Mouse (Mus musculus) intestine, postnatal 0 days (tissue): ENCODE measurements around the gene Mphosph10. TPM values are rescaled to one million over a fixed set of nuclear protein-coding genes. Genes with fewer than 3 reads are reported as not detected.

ENCODE experiments used
- ATAC-seq: fragments of 200-750 bp; cut with Nextera tagmentation; 2 replicates; pipeline ENCODE4 v1.8.0; 2017; ENCODE audit warnings: mild to moderate bottlenecking, moderate TSS enrichment, moderate library complexity
- H3K27ac ChIP-seq: fragments of 300-500 bp; sonication (generic); 2 replicates; pipeline ENCODE4 v1.5.1; 2014; ENCODE audit warnings: mild to moderate bottlenecking, low read depth, low read length, moderate library complexity
- H3K27me3 ChIP-seq: fragments of 300-500 bp; sonication (generic); replicated peaks from 2 replicates; pipeline ENCODE4 v1.6.1; 2014; ENCODE audit warnings: low read length, mixed read lengths; ENCODE audit not compliant: control insufficient read depth, insufficient read depth
- H3K36me3 ChIP-seq: fragments of 300-500 bp; sonication (generic); 2 replicates; pipeline ENCODE4 v1.6.1; 2014; ENCODE audit warnings: mild to moderate bottlenecking, moderate library complexity; ENCODE audit not compliant: control insufficient read depth, insufficient read depth
- H3K4me1 ChIP-seq: fragments of 300-500 bp; sonication (generic); replicated peaks from 2 replicates; pipeline ENCODE4 v1.6.1; 2014; ENCODE audit warnings: antibody characterized with exemption, low read length, mixed read lengths; ENCODE audit not compliant: control insufficient read depth, insufficient read depth
- H3K4me2 ChIP-seq: fragments of 300-500 bp; sonication (generic); replicated peaks from 2 replicates; pipeline ENCODE4 v1.6.1; 2014; ENCODE audit warnings: low read depth, mild to moderate bottlenecking, moderate library complexity
- H3K4me3 ChIP-seq: fragments of 300-500 bp; sonication (generic); 2 replicates; pipeline ENCODE4 v1.5.1; 2014; ENCODE audit warnings: low read depth, low read length
- H3K9ac ChIP-seq: fragments of 300-500 bp; sonication (generic); 2 replicates; pipeline ENCODE4 v1.6.1; 2014; ENCODE audit warnings: mild to moderate bottlenecking, low read depth, low read length
- H3K9me3 ChIP-seq: fragments of 300-500 bp; sonication (generic); 2 replicates; pipeline ENCODE4 v1.6.1; 2016; ENCODE audit warnings: mixed run types; ENCODE audit not compliant: control insufficient read depth
- CTCF ChIP-seq: sonication (generic); IDR thresholded peaks from 2 replicates; pipeline ENCODE4 v1.5.1; 2016; ENCODE audit warnings: low read depth, mild to moderate bottlenecking, control low read depth, antibody characterized with exemption, moderate library complexity
- WGBS: fragments of 180-500 bp; shearing (Covaris S2); extraction: QIAGEN DNeasy Blood & Tissue Kit; methylation state at CpG from one replicate; pipeline ENCODE4 v1.1.7; 2014; 5-methylcytosine and 5-hydroxymethylcytosine counted together
- polyA plus RNA-seq: library from polyadenylated mRNA; unstranded; fragments of >200 nt; fragmentation: Nextera tagmentation; extraction: Ambion mirVana; gene quantifications from 2 replicates; pipeline ENCODE4 v1.2.1, GENCODE M21; 2015

Gene Mphosph10
- polyA plus RNA-seq, 1 experiment from 2014 or later = 15.2 TPM

DNA sequence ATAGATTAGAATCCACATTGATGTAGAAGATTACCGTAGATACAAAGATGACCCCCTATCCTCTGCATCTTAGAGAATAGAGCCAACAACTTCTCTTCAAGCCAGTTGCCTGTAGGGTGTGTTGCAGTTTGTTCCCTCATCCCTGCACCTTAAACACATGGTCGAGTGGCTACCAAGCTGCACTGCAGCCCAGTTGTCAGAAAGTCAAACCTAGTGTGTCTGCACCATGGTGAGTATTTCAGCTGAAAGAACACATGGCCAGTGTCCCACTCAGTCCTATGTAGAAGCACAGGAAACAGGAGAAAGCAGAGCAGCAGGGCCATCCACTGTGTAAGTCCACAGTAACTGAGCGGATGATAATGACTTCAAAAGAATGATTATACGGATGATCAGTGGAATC lies 64.6 kb downstream of the Mphosph10 start:
- Histone ChIP-seq H3K27me3 (no peaks in the 10 kb centered on the region), H3K4me1 (no peaks in the 10 kb centered on the region), H3K9me3 (no peaks in the 10 kb centered on the region), H3K4me3 (no peak overlapping the region), H3K27ac (no peak overlapping the region), H3K4me2 (no peak overlapping the region), H3K9ac (no peak overlapping the region), H3K36me3 (peaks cover 31% of the 10 kb centered on the region; the same call in 1 of the 2 replicates)
- no peak for ATAC-seq
- 91% methylated on average over 4 of the region's 4 CpGs for WGBS
- no peak for TF ChIP-seq CTCF

DNA sequence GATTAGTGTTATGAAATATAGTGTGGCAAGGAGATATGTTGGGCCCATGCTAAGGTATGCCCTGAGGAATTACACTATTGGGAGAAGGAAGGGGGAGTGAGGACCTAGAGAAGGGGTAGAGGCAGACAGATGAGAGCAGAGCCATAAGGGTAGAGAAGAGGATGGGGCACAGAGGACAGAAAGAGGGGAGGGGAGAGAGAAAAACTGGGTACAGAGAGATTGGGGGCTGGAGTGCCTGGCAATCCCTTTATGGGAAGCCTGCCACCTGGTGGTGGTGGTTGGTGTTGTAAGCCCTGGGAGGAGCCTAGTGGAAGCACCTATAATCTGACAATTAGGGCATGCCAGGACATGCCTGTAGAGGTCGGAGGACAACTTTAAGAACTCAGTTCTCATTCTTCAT lies 65.2 kb downstream of the Mphosph10 start:
- H3K27me3 ChIP-seq = no peaks in the 10 kb centered on the region
- ATAC-seq = no peak
- no peak overlapping the region for H3K27ac ChIP-seq
- no peaks in the 10 kb centered on the region for H3K9me3 ChIP-seq
- 14% methylated on average over 1 of the region's 1 CpGs for WGBS
- H3K4me2 ChIP-seq = no peak overlapping the region
- H3K4me1 ChIP-seq = no peaks in the 10 kb centered on the region
- peaks cover 33% of the 10 kb centered on the region for H3K36me3 ChIP-seq
- no peak overlapping the region for H3K4me3 ChIP-seq
- TF ChIP-seq CTCF = peak; percentile 87
- H3K9ac ChIP-seq = no peak overlapping the region

Other genes starting within 250 kb of the Mphosph10 start
- gene Trpm1, start 238.4 kb downstream of the Mphosph10 start, polyA plus RNA-seq = not detected in 2 replicates
- gene Mtmr10, start 104.6 kb downstream of the Mphosph10 start, polyA plus RNA-seq = 3.2 and 3.4 TPM in 2 replicates
- gene Fan1, start 18.2 kb downstream of the Mphosph10 start, polyA plus RNA-seq = 2.2 and 2.4 TPM in 2 replicates
- gene Mcee, start 339 bp upstream of the Mphosph10 start, polyA plus RNA-seq = 75.3 and 75.7 TPM in 2 replicates
- gene Apba2, start 109.4 kb upstream of the Mphosph10 start, polyA plus RNA-seq = 4.1 and 4.3 TPM in 2 replicates